Mouse (Mus musculus) C2C12 (cell line): ENCODE results near the gene Khdc4. TPM values are rescaled to one million over a fixed set of nuclear protein-coding genes. Genes with fewer than 3 reads are reported as not detected.
"Not testable (repeated sequence)": the region's sequence is repeated elsewhere in the genome, so short reads cannot be mapped to it uniquely, and the experiment has no call there.

ENCODE experiments used
- H3K27me3 ChIP-seq: one replicate; pipeline ENCODE4 v1.6.1; 2011; ENCODE audit not compliant: control insufficient read depth, insufficient read depth, insufficient read length
- H3K36me3 ChIP-seq: one replicate; pipeline ENCODE4 v1.6.1; 2011; ENCODE audit not compliant: control insufficient read depth, insufficient read depth
- H3K4me3 ChIP-seq: one replicate; pipeline ENCODE4 v1.5.1; 2011; ENCODE audit warnings: mild to moderate bottlenecking, control low read depth; ENCODE audit not compliant: poor library complexity, insufficient read depth, severe bottlenecking
- H3K79me2 ChIP-seq: one replicate; pipeline ENCODE4 v1.6.1; 2011; ENCODE audit not compliant: control insufficient read depth, insufficient read depth
- H3K79me3 ChIP-seq: one replicate; pipeline ENCODE4 v1.6.1; 2011; ENCODE audit warnings: low read depth, control low read depth
- H3ac ChIP-seq: one replicate; pipeline ENCODE3; 2011; ENCODE audit warnings: low read depth; ENCODE audit not compliant: control insufficient read depth, insufficient read length
- CEBPB ChIP-seq: IDR thresholded peaks from one replicate; pipeline ENCODE4 v1.6.1; 2011; ENCODE audit warnings: low read depth, mild to moderate bottlenecking, control low read depth, moderate library complexity
- CTCF ChIP-seq: IDR thresholded peaks from one replicate; pipeline ENCODE4 v1.5.1; 2011; ENCODE audit not compliant: control insufficient read depth, insufficient read depth, insufficient read length
- FOSL1 ChIP-seq: IDR thresholded peaks from one replicate; pipeline ENCODE4 v1.8.0; 2011; ENCODE audit warnings: mild to moderate bottlenecking, low read length; ENCODE audit not compliant: poor library complexity, insufficient read depth, severe bottlenecking
- MAX ChIP-seq: IDR thresholded peaks from one replicate; pipeline ENCODE4 v1.6.1; 2011; ENCODE audit warnings: mild to moderate bottlenecking, control low read depth
- MYOD1 ChIP-seq: IDR thresholded peaks from one replicate; pipeline ENCODE4 v1.6.1; 2011; ENCODE audit warnings: low read depth; ENCODE audit not compliant: control insufficient read depth, insufficient read length
- MYOG ChIP-seq: IDR thresholded peaks from one replicate; pipeline ENCODE4 v1.6.1; 2011; ENCODE audit not compliant: control insufficient read depth, insufficient read length; ENCODE audit errors: extremely low read depth
- USF1 ChIP-seq: IDR thresholded peaks from one replicate; pipeline ENCODE4 v1.6.1; 2011; ENCODE audit warnings: low read depth, mild to moderate bottlenecking, control low read depth, moderate library complexity
- polyA plus RNA-seq: library from polyadenylated mRNA; unstranded; fragments of >200 nt; fragmentation: generic; extraction: Trizol; gene quantifications from one replicate; pipeline ENCODE4 v1.2.1, GENCODE M21; 2012; ENCODE audit warnings: missing spikeins

Gene Khdc4
- polyA plus RNA-seq, 1 experiment: 14.4 TPM

DNA sequence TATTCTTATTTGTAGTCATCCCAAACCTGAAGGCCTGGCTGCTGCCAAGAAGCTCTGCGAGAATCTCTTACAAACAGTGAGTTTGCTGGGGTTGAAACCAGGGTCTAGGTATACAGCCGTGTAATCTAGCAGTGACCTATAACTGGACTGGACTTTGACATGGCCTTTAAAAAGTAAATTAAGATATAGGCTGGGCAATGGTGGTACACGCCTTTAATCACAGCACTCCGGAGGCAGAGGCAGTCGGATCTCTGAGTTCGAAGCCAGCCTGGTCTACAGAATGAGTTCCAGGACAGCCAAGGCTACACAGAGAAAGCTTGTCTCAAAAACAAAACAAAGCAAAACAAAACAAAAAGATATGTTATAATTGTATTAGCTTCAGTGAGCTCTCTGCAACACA, 13.2 kb downstream of the Khdc4 start:
- Histone ChIP-seq H3K79me3 (peaks cover 9% of the 10 kb centered on the region), H3K79me2 (peaks cover 35% of the 10 kb centered on the region), H3K27me3 (no peaks in the 10 kb centered on the region), H3K36me3 (peaks cover 96% of the 10 kb centered on the region), H3K4me3 (no peak overlapping the region), H3ac (no peak overlapping the region)
- TF ChIP-seq MAX (no peak), MYOG (no peak), USF1 (no peak), CTCF (no peak), MYOD1 (no peak), CEBPB (no peak)

DNA sequence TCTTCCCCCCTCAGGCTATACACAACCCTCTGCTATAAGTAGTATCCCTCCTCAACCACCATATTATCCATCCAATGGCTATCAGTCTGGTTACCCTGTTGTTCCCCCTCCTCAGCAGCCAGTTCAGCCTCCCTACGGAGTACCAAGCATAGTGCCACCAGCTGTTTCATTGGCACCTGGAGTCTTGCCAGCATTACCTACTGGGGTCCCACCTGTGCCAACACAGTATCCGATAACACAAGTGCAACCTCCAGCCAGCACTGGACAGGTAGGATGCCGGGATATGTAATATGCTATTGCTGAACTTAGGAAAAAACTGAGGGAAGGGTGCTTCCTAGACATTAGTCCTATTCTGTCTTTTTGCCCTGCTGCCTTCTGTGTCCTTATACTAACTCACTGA, 14.6 kb downstream of the Khdc4 start:
- peaks cover 96% of the 10 kb centered on the region for H3K36me3 ChIP-seq

DNA sequence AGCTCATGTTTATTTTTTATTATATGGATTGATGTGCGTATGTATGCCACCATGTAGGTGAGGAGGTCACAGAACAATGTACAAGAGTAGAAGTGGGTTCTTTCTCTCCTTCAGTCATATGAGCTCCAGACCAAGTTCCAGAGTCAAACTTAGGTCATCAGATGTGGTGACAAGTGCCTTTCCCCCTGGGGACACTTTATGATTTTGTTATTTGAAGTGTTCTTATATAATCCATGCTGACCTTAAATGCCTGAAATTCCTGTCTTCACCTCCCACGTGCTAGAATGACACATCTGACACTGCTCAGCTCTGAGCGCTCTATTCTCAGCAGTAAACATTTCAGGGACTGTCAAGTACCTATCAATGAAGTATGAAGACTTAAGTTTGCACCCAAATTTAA, 15.6 kb downstream of the Khdc4 start:
- peaks cover 56% of the 10 kb centered on the region for H3K79me2 ChIP-seq
- peaks cover 95% of the 10 kb centered on the region for H3K36me3 ChIP-seq
- no peak for TF ChIP-seq MYOG
- no peak for TF ChIP-seq MAX
- no peak for TF ChIP-seq CEBPB
- no peak for TF ChIP-seq MYOD1
- TF ChIP-seq FOSL1: no peak
- TF ChIP-seq CTCF: no peak
- TF ChIP-seq USF1: no peak
- H3K4me3 ChIP-seq: no peak overlapping the region
- H3K27me3 ChIP-seq: no peaks in the 10 kb centered on the region
- no peak overlapping the region for H3ac ChIP-seq
- H3K79me3 ChIP-seq: peaks cover 14% of the 10 kb centered on the region

More for the DNA sequence above, 14.6 kb downstream of the Khdc4 start:
- H3K79me3 ChIP-seq: peaks cover 11% of the 10 kb centered on the region
- H3K79me2 ChIP-seq: peaks cover 48% of the 10 kb centered on the region
- TF ChIP-seq CTCF: no peak
- TF ChIP-seq MYOD1: no peak
- no peak for TF ChIP-seq CEBPB
- no peak for TF ChIP-seq FOSL1
- TF ChIP-seq MYOG: no peak
- TF ChIP-seq MAX: no peak
- no peak for TF ChIP-seq USF1
- H3ac ChIP-seq: no peak overlapping the region
- H3K27me3 ChIP-seq: no peaks in the 10 kb centered on the region
- H3K4me3 ChIP-seq: no peak overlapping the region

DNA sequence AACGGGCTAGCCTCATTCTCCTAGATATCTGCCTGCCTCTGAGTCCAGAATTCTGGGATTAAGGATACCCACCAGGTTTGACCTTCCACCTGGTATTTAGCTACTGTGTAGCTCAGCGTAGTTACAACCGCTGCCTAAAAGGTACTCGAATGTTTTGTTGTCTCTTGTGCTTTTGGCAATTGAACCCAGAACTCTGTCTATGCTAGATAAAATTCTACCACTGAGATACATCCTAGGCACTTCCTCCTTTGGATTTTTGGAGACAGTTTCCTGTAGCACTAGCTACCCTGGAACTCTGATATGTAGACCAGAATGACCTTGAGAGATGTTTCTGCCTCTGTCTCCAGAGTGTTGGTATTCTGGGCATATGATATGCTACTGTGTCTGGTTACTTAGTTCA, 28.1 kb downstream of the Khdc4 start:
- TF ChIP-seq CEBPB (no peak), MAX (no peak), FOSL1 (no peak), USF1 (no peak), MYOG (no peak), CTCF (no peak), MYOD1 (no peak)
- peaks cover 11% of the 10 kb centered on the region for H3K79me2 ChIP-seq
- peaks cover 3% of the 10 kb centered on the region for H3K79me3 ChIP-seq
- H3K4me3 ChIP-seq: no peak overlapping the region
- H3K36me3 ChIP-seq: peaks cover 54% of the 10 kb centered on the region
- no peak overlapping the region for H3ac ChIP-seq
- H3K27me3 ChIP-seq: no peaks in the 10 kb centered on the region

DNA sequence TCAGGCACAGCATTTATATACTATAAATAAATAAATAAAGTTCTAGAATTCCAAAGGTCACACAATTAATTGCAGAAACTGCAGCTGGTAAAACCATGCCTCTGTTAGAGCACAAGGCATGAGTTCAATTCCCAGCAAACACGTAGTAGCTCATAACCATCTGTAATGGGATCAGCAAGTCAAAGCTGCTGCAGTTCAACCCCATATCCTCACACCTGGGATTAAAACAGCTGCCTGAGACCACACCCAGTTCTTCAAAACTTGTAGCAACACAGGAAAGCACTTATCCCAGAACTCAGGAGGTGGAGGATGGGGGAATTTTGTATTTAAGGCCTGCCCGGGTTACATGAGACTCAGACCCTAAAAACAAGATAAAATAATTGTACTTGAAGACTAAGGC, 29.1 kb downstream of the Khdc4 start:
- TF ChIP-seq CEBPB (no peak), MYOD1 (no peak), MAX (no peak), MYOG (no peak), FOSL1 (no peak), CTCF (no peak), USF1 (no peak)
- no peak overlapping the region for H3K4me3 ChIP-seq
- H3K27me3 ChIP-seq: no peaks in the 10 kb centered on the region
- H3K79me2 ChIP-seq: peaks cover 11% of the 10 kb centered on the region
- H3K79me3 ChIP-seq: peaks cover 3% of the 10 kb centered on the region
- H3K36me3 ChIP-seq: peaks cover 53% of the 10 kb centered on the region
- no peak overlapping the region for H3ac ChIP-seq

DNA sequence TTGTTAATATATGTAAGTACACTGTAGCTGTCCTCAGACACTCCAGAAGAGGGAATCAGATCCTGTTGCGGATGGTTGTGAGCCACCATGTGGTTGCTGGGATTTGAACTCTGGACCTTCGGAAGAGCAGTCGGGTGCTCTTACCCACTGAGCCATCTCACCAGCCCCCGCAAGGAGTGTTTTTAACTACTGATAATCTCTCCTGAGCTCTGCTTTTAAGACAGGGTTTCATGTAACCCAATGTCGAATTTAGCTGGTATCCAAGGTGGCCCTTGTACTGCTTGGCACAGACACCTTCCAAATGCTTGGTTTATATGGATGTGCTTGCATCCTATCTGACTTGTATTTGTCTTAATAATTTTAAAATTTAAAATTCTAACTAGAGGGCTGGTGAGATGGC, 30.1 kb downstream of the Khdc4 start:
- Histone ChIP-seq H3K79me2 (peaks cover 11% of the 10 kb centered on the region), H3K36me3 (peaks cover 52% of the 10 kb centered on the region)
- not testable (repeated sequence) for H3K27me3 ChIP-seq, H3ac ChIP-seq, H3K79me3 ChIP-seq, H3K4me3 ChIP-seq
